Mouse (Mus musculus): ENCODE data around the gene Dpp7. TPM values are rescaled to one million over a fixed set of nuclear protein-coding genes. Genes with fewer than 3 reads are reported as not detected.
A peak's percentile ranks its signal among the peaks of the same experiment; 100 is the strongest.

Gene Dpp7
- total and polyA plus RNA-seq, 3 experiments, result 16.2 to 21.0 (median 20.9) TPM

GRCm38 (mm10) chr2:25371764-25372643, 15.8 kb upstream of the Dpp7 start, which contains the start of gene Sapcd2:
Gene Sapcd2, plus strand, starts transcription at chr2:25372321.
- peak; percentile 92 for DNase-seq (ENCODE audit: extremely low read depth)
- TF ChIP-seq EP300 (IDR thresholded peaks at IDR 0.05; ENCODE audit: low read length), result no peak
- 0 out of 2 replicates have a peak, but pooled peaks have one; percentile 18 for TF ChIP-seq MAZ (IDR thresholded peaks at IDR 0.05; ENCODE audit: low read depth, low read length)
- TF ChIP-seq TCF12 (IDR thresholded peaks at IDR 0.05; ENCODE audit: low read depth, low read length), result peak; percentile 78; the same call in 1 of the 2 replicates
- no peak for TF ChIP-seq NRF1 (IDR thresholded peaks at IDR 0.05; ENCODE audit: low read depth, low read length)
- no peak for TF ChIP-seq SMC3 (IDR thresholded peaks at IDR 0.05; ENCODE audit: low read depth, low read length)
- TF ChIP-seq RAD21 (IDR thresholded peaks at IDR 0.05; ENCODE audit: low read depth, low read length), result no peak
- TF ChIP-seq TBP (conservative IDR thresholded peaks at IDR 0.05; ENCODE audit: low read depth, low read length), result peak; percentile 90
- TF ChIP-seq ZMIZ1 (IDR thresholded peaks at IDR 0.05; ENCODE audit: low read depth, low read length), result peak; percentile 74
- TF ChIP-seq MYC (IDR thresholded peaks at IDR 0.05; ENCODE audit: low read depth, low read length), result peak; percentile 43; the same call in 1 of the 2 replicates
- TF ChIP-seq KAT2A (IDR thresholded peaks at IDR 0.05; ENCODE audit: insufficient replicate concordance, low read length), result 0 out of 2 replicates have a peak, but pooled peaks have one; percentile 17
- TF ChIP-seq ZKSCAN1 (IDR thresholded peaks at IDR 0.05; ENCODE audit: borderline replicate concordance, low read depth, low read length), result no peak
- 0 out of 2 replicates have a peak, but pooled peaks have one; percentile 54 for TF ChIP-seq E2F4 (IDR thresholded peaks at IDR 0.05; ENCODE audit: insufficient replicate concordance, low read depth, low read length)
- peak; percentile 69 for TF ChIP-seq CHD2 (IDR thresholded peaks at IDR 0.05; ENCODE audit: low read length)
- TF ChIP-seq POLR2AphosphoS2 (IDR thresholded peaks at IDR 0.05; ENCODE audit: low read depth, low read length), result peak; percentile 71; the same call in 1 of the 2 replicates
- TF ChIP-seq MEF2A (IDR thresholded peaks at IDR 0.05; ENCODE audit: borderline replicate concordance, low read depth, low read length), result peak; percentile 50; the same call in 1 of the 2 replicates
- no peak for TF ChIP-seq PAX5 (IDR thresholded peaks at IDR 0.05; ENCODE audit: low read length)
- no peak for TF ChIP-seq USF2 (conservative IDR thresholded peaks at IDR 0.05; ENCODE audit: low read depth, low read length)
- TF ChIP-seq RCOR1 (conservative IDR thresholded peaks at IDR 0.05; ENCODE audit: low read depth, low read length), result no peak
- no peak for TF ChIP-seq CTCF (conservative IDR thresholded peaks at IDR 0.05 in 1 of 2, IDR thresholded peaks at IDR 0.05 in 1 of 2; ENCODE audit: low read depth in 2 of 2, low read length in 2 of 2)
- no peak for TF ChIP-seq GABPA (IDR thresholded peaks at IDR 0.05; ENCODE audit: insufficient replicate concordance, low read depth, low read length)
- TF ChIP-seq ELF1 (IDR thresholded peaks at IDR 0.05; ENCODE audit: low read depth, low read length), result peak; percentile 62; the same call in 1 of the 2 replicates
- TF ChIP-seq HCFC1 (IDR thresholded peaks at IDR 0.05; ENCODE audit: low read depth, low read length), result peak; percentile 42; the same call in 1 of the 2 replicates
- no peak for TF ChIP-seq BHLHE40 (IDR thresholded peaks at IDR 0.05; ENCODE audit: low read depth, low read length)
- peak; percentile 95 for TF ChIP-seq SIN3A (IDR thresholded peaks at IDR 0.05; ENCODE audit: low read length)
- peak; percentile 37; the same call in 1 of the 2 replicates for TF ChIP-seq IRF4 (IDR thresholded peaks at IDR 0.05; ENCODE audit: low read depth, low read length)
- TF ChIP-seq USF1 (IDR thresholded peaks at IDR 0.05; ENCODE audit: low read depth, low read length), result no peak
- TF ChIP-seq UBTF (IDR thresholded peaks at IDR 0.05; ENCODE audit: low read depth, low read length), result 0 out of 2 replicates have a peak, but pooled peaks have one; percentile 26
- no peak for TF ChIP-seq ETS1 (conservative IDR thresholded peaks at IDR 0.05; ENCODE audit: low read depth, low read length)
- no peak for TF ChIP-seq ZC3H11A (IDR thresholded peaks at IDR 0.05; ENCODE audit: low read depth, low read length)
- TF ChIP-seq POLR2A (IDR thresholded peaks at IDR 0.05; ENCODE audit: low read depth, low read length), result peak; percentile 85
- no peak for TF ChIP-seq CHD1 (IDR thresholded peaks at IDR 0.05; ENCODE audit: low read depth, low read length)
- no peak for TF ChIP-seq MAFK (IDR thresholded peaks at IDR 0.05; ENCODE audit: insufficient replicate concordance, low read length)
- peak; percentile 80 for TF ChIP-seq MAX (IDR thresholded peaks at IDR 0.05; ENCODE audit: low read length)
- peak; percentile 85 for TF ChIP-seq NELFE (IDR thresholded peaks at IDR 0.05; ENCODE audit: low read depth, low read length)
- TF ChIP-seq JUN (IDR thresholded peaks at IDR 0.05; ENCODE audit: insufficient read depth, low read depth, low read length), result no peak
- peak; percentile 81; the same call in 1 of the 2 replicates for TF ChIP-seq MXI1 (IDR thresholded peaks at IDR 0.05; ENCODE audit: low read depth, low read length)
- no peak for TF ChIP-seq JUND (conservative IDR thresholded peaks at IDR 0.05; ENCODE audit: low read depth, low read length)

More at GRCm38 (mm10) chr2:25371764-25372643, 15.8 kb upstream of the Dpp7 start, which contains the start of gene Sapcd2:
- no peaks in the 10 kb centered on the region for H3K9me3 ChIP-seq (replicated peaks; ENCODE audit: low read length)
- peaks cover 14 to 28% of the 10 kb centered on the region in 2 experiments for H3K36me3 ChIP-seq (replicated peaks in 1 of 2; ENCODE audit: control insufficient read depth in 1 of 2, insufficient read depth in 1 of 2, low read length in 1 of 2)
- H3K4me1 ChIP-seq (ENCODE audit: control insufficient read depth in 1 of 2, insufficient read depth in 2 of 2), result peaks cover 16% of the 10 kb centered on the region in 2 experiments
- peak within 1 kb of the TSS; percentile 43; the same call in 1 of the 2 replicates for H3K27ac ChIP-seq (ENCODE audit: insufficient read depth, low read depth)
- in situ Hi-C loops (cut with MboI; ENCODE audit: low pct_ligation_motif_present, low pct_unique_long_range_greater_than_20kb, low sequenced_read_pairs), result no loop called here
- peak within 1 kb of the TSS; percentile 57 for H3K9ac ChIP-seq (ENCODE audit: insufficient read depth, low read depth)
- peak within 1 kb of the TSS; percentile 94 for H3K4me2 ChIP-seq (ENCODE audit: insufficient read depth, low read depth, poor library complexity, severe bottlenecking)
- no peaks in the 10 kb centered on the region for H3K79me2 ChIP-seq (replicated peaks; ENCODE audit: control insufficient read depth, extremely low read depth, insufficient read depth, poor library complexity, severe bottlenecking)
- peak within 1 kb of the TSS; percentile 68 to 92 (median 75) for H3K4me3 ChIP-seq (replicated peaks in 1 of 3; ENCODE audit: low read depth in 2 of 3, low read length in 2 of 3, poor library complexity in 1 of 3)
- H3K27me3 ChIP-seq (replicated peaks), result peaks cover 23% of the 10 kb centered on the region
- dilution Hi-C loops (cut with MboI; ENCODE audit: extremely low pct_ligation_motif_present, extremely low pct_unique_long_range_greater_than_20kb, low sequenced_read_pairs), result no loop called here

Data from CH12.LX (cell line).